Mouse (Mus musculus): ENCODE results near the gene Fblim1. TPM values are rescaled to one million over a fixed set of nuclear protein-coding genes. Genes with fewer than 3 reads are reported as not detected.

The Fblim1 gene
- polyA plus RNA-seq, 1 experiment = 95.1 TPM

DNA sequence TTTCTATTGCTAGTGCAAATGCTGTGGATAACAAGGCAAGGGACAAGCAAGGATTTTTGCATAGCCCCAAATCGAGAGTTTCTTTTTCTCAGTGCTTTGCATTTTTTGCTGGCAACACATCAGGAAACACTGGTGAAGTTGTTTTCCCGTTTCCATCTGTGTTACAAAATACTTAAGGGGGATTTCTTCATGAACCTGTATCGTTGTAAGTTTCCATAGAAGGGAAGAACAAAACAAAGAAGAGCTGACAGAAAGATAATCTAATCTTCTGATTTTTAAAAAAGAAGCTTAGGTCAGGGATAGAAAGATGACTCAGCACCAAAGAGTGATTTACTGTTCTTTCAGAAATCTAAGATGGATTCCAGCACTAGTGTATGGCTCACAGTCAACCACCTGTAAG, 65.1 kb downstream of the Fblim1 start:
- DNase-seq (ENCODE audit: low spot score) = no peak

DNA sequence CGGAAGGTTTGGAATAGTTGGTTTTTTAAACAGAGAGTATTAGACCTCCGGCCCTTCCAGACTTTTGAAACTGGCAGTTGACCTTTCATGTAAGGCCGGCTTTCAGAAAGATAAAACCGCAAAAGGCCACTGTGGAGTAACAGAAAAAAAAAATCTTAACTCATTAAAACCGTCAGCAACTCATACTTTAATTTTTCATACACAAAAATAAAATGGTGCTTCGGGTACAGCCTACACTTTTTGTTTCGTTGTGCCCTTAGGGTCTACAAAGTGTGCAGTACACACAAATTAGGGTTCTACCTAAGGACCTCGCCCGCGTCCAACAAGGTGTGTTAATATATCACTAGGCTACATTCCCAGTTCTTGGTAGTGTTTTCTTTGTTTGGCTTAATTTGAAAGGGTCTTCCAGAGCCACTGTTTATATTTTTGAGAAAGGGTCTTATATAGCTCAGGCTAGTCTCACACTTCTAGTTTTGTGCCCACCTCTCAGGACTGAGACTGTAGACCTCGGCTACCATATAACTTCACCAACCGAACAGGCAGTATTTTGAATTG, 66.6 kb downstream of the Fblim1 start:
- no peak for DNase-seq (ENCODE audit: low spot score)

- peak; percentile 90 for DNase-seq (ENCODE audit: low spot score)
These were observed 67.3 kb downstream of the Fblim1 start, which contains the start of gene Spen for GRCm38 (mm10) chr4:141538408-141539212. Spen (minus strand) TSS chr4:141538597.

DNA sequence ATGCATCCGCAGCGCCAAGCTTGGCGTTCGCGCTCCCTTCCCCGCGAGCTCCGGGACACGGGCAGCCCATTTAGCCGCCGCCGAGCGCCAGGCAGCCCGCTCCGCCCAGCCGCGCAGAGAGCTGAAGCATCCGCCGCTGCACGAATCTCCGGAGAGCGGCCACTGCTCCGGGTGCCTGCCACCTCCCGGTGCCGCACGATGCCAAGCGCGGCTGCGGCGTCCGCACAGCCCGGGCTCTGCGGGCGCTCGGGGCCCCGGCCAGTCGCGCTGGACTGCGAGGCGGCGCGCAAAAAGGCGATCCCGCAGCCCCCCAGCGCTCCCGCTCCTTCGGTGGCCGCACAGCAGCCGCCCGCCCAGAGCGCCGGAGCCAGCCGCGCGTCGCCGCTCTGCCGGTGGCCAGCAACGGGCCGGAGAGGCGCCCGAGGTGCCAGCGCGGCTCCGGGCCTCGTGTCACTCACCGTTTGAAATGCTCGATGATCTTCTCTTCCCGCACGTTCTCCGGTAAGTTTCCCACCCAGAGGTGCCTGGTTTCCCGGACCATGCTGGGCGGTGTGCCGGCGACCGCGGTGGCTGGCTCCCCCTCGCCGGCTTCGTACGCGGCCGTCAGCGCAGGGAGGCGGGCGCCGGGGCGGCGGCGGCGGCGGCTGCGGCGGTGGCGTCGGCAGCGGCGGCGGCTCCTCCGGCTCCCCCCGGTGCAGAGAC, 68.0 kb downstream of the Fblim1 start:
- no peak for DNase-seq (ENCODE audit: low spot score)

GRCm38 (mm10) chr4:141537226-141537610, 68.7 kb downstream of the Fblim1 start:
- DNase-seq (ENCODE audit: low spot score) = no peak

DNA sequence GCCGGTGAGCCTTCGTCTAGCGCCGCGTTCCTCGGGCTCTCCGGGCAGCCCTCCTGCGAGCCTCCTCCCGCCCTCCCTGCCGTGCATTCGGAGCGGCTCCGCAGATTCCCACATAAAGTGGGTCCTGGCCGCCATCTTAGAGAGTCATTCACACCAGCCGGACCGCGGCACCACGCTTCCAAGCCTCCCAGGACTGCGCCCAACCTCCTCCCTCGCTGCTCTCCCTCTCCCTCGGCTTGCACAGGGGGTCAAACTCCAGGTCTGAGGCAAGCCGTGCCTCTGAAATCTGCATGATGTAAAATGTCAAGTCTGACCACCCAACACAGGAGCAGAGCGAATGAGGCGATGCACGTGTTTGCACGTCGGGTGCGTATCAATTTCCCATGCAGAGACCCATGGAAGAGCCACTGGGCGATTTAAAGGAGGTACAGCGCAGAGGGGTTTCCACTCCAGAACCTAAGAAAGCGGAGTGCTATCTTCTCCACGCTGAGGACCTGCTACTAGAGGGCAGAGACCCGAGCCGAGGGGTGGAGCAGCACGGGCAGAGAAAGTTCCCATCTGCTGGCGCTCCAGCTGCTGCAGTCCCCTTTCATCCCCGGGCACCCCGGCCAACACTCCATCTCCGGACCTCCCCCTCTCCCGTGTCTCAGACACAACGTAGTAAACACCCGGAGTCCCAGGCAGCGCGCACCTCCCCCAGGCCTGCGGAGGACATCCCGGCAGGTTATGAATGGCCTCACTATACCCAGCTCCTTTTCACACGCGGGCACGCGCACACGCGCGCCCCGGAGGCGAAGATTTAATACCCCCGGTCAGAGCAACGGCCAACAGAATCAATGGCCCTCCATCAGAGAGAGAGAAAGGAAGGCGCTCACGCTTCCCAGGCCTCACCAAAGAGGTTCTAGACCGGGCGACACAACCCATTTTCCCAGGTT, 69.3 kb downstream of the Fblim1 start:
- DNase-seq (ENCODE audit: low spot score) = peak; percentile 52

- no peak for DNase-seq (ENCODE audit: low spot score)
These were observed 70.8 kb downstream of the Fblim1 start for GRCm38 (mm10) chr4:141534947-141535680.

- DNase-seq (ENCODE audit: low spot score) = no peak
These were observed 74.9 kb downstream of the Fblim1 start for GRCm38 (mm10) chr4:141530979-141531378.

DNA sequence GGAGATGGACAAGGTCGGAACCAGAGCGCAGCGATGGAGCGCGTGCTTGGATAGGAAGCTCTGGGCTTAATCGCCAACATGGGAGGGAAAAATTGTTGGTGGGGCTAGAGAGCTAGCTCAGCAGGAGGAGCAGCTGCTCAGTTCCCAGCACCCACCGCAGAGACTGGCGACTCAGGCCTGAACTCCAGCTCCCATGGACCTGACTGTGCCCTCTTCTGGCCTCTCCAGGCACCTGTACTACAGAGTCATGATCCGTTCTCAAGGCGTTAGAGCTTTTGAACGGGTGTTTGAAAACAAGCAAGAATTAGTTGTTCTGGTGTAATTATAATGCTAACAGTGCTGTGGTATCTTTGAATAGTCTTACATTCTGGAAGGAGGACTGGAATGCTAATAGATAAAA, 77.0 kb downstream of the Fblim1 start:
- DNase-seq (ENCODE audit: low spot score) = no peak

- no peak for DNase-seq (ENCODE audit: low spot score)
These were observed 78.8 kb downstream of the Fblim1 start for GRCm38 (mm10) chr4:141526936-141527650.

Other genes with a start within 250 kb of the Fblim1 start
- gene Fam131c, start 237.9 kb downstream of the Fblim1 start, polyA plus RNA-seq (2012; rRNA removed) = 0.28 and 0.66 TPM in 2 replicates
- not detected in 2 replicates for gene Clcnka, start 207.4 kb downstream of the Fblim1 start, polyA plus RNA-seq (2012; rRNA removed)
- 0.30 TPM in 1 of 2 replicates, not detected in the other for gene Clcnkb, start 190.1 kb downstream of the Fblim1 start, polyA plus RNA-seq (2012; rRNA removed)
- gene Hspb7, start 185.3 kb downstream of the Fblim1 start, polyA plus RNA-seq (2012; rRNA removed) = 30.6 and 48.4 TPM in 2 replicates
- gene Srarp, start 170.0 kb downstream of the Fblim1 start, polyA plus RNA-seq (2012; rRNA removed) = 0.81 and 0.85 TPM in 2 replicates
- 23.4 and 26.3 TPM in 2 replicates for gene Zbtb17, start 161.4 kb downstream of the Fblim1 start, polyA plus RNA-seq (2012; rRNA removed)
- gene Spen, start 67.5 kb downstream of the Fblim1 start, polyA plus RNA-seq (2012; rRNA removed) = 3.5 and 10.7 TPM in 2 replicates
- gene Tmem82, start 12.5 kb upstream of the Fblim1 start, polyA plus RNA-seq (2012; rRNA removed) = 0.87 and 0.94 TPM in 2 replicates
- gene Slc25a34, start 17.7 kb upstream of the Fblim1 start, polyA plus RNA-seq (2012; rRNA removed) = 0.10 and 0.14 TPM in 2 replicates
- gene Plekhm2, start 58.8 kb upstream of the Fblim1 start, polyA plus RNA-seq (2012; rRNA removed) = 31.5 and 32.0 TPM in 2 replicates
- 14.4 and 17.2 TPM in 2 replicates for gene Rsc1a1, start 79.5 kb upstream of the Fblim1 start, polyA plus RNA-seq (2012; rRNA removed)
- 38.9 and 40.9 TPM in 2 replicates for gene Ddi2, start 117.3 kb upstream of the Fblim1 start, polyA plus RNA-seq (2012; rRNA removed)
- gene Agmat, start 140.6 kb upstream of the Fblim1 start, polyA plus RNA-seq (2012; rRNA removed) = not detected in 2 replicates
- 12.8 and 13.0 TPM in 2 replicates for gene Dnajc16, start 184.8 kb upstream of the Fblim1 start, polyA plus RNA-seq (2012; rRNA removed)
- gene Casp9, start 187.5 kb upstream of the Fblim1 start, polyA plus RNA-seq (2012; rRNA removed) = 15.7 and 16.9 TPM in 2 replicates
- 0.29 and 1.3 TPM in 2 replicates for gene Cela2a, start 220.1 kb upstream of the Fblim1 start, polyA plus RNA-seq (2012; rRNA removed)
- not detected in 2 replicates for gene Ctrc, start 240.3 kb upstream of the Fblim1 start, polyA plus RNA-seq (2012; rRNA removed)